Mouse (Mus musculus) adrenal gland (tissue): ENCODE data around the gene Folr1.

ENCODE experiments used
- intact Hi-C: fragments of 180-260 bp; cut with DNase I; formaldehyde crosslinking; loops from one replicate; pipeline ENCODE4 v1.15.1; 2025

Folr1 gene

GRCm38 (mm10) chr7:101869163-101869500, 1.5 kb downstream of the Folr1 start:
- intact Hi-C loops = no loop called here

GRCm38 (mm10) chr7:101868241-101869162, 2.1 kb downstream of the Folr1 start:
- intact Hi-C loops = no loop called here

GRCm38 (mm10) chr7:101867482-101867881, 3.1 kb downstream of the Folr1 start:
- intact Hi-C loops = no loop called here

DNA sequence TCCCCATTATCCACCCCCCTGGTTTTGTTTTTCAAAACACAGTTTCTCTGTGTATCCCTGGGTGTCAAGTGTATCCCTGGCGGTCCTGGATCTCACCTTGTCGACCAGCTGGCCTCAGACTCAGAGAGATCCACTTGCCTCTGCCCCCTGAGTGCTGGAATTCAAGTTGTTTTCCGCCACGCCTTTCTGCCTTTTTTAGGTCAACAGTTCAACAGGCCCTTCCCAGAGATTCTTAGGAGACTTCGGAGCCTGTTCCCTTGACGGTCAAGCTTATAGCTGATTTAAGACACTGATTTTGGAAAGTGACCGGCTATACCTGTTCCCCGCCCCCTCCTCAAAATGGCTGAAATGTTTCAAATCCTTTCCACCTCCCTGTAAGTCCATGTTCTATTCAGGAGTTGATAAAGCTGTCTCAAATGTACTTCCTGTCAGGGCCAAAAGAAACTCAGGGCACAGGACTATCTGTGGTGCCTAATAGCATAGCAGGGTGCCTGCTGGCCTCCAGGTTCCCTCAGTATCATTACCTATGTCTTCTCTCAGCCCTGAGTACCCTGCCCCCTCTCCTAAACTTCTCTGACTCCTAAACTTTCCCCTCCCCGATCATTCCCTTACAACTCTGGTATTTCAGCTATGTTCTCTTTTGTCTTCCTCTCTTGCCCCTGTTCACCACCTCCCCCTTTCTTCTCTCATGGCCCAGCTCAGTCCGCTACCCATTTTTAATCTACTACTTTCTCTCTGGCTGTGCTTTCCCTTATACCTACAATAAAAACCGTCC, 3.9 kb downstream of the Folr1 start:
- intact Hi-C loops = no loop called here

DNA sequence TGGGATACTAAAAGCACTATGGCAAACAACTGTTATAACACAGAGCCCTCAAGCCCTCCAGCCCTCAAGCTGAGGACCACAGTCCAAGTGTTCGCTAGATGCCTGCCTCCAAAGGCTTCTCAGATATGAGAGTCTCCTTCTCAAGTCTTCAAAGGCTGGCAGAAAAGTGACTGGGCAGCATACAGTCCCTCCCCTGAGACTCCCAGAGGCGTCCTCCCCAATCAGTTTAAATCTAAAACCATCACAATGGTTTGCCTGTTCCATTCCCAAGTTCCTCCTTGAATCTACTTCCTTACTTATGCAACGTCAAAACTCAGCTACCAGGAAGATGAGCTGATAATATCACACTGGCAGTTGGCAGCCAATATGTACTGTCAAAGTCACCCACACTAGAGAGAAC, 7.2 kb downstream of the Folr1 start, which contains the start of gene Anapc15:
TSS of gene Anapc15 (plus strand) at position 301 of the 400 bp plus-strand sequence.
- intact Hi-C loops = no loop called here

- intact Hi-C loops = no loop called here
Observed at GRCm38 (mm10) chr7:101862291-101862690, 8.3 kb downstream of the Folr1 start.

- intact Hi-C loops = no loop called here
Observed at GRCm38 (mm10) chr7:101860978-101861377, 9.6 kb downstream of the Folr1 start.

DNA sequence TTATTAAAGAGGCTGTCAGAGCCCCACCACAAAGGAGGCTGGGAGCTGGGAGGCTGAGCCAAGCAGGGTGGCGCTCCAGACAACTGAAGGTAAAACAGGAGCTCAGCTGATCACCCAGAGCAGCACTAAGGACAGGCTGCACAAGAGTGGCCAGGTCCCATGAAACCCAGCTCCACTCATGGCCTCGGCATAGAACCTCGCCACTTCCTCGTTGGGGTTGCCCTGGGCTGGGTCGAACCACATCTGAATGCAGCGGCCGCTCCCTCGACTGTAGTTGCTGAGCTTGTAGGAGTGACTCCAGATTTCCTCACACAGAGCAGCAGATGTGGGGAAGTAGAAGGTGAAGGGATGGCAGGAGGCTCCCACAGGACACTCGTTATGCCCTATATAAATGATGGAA, 12.2 kb downstream of the Folr1 start:
- intact Hi-C loops = no loop called here

DNA sequence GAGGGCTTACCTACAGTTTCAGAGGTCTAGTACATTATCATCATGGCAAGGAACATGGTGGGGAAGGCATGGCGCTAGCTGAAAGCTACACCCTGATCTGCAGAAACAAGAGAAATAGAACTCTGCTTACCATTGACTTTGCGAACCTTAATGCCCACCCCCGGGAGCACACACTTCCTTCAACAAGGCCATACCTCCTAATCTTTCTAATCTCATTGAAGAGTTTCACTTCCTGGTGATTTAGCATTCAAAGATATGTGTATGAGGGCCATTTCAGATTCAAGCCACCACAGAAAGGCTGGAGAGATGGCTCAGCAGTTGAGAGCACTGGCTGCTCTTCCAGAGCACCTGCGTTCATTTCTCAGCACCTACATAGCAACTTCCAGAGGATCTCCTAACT, 13.5 kb downstream of the Folr1 start, which contains the start of gene Folr2:
TSS of gene Folr2 (minus strand) at position 101 of the 400 bp plus-strand sequence.
- intact Hi-C loops = no loop called here

- intact Hi-C loops = no loop called here
Observed at GRCm38 (mm10) chr7:101853816-101854215, 16.8 kb downstream of the Folr1 start.

DNA sequence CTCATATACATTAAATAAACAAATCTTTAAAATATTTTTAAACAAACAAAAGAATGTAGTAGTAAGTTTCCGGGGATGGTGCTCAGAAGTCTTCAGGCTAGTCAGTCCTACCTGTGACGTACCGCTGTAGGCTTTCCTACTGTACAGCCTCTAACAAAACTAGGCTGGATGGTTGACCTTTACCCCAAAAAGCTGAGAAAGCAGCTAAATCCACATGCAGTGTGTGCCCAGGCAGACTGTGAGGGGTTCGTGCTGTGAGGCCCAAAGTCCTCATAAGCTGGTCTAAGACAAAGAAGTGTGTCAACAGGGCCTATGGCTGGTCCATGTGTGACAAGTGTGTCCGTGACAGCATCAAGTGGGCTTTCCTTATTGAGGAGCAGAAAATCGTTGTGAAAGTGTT, 17.7 kb downstream of the Folr1 start:
- intact Hi-C loops = no loop called here

DNA sequence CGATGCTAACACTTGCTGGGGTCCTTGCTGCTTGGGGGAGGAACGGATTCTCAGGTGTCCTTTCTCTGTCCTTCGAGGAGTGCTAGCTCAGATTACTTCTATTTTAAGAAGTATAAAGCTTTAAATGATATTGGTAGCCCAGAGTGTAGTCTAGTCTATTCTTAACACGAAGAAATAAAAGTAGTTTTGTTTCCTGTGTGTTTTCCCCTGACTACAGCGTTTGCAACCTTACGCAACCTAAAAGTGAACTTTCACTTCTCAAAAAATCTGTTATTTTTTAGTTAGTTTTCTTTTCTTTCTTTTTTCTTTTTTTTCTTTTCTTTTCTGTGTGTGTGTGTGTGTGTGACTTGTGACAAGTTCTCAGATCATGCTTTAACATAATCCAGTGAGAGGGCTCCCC, 18.9 kb downstream of the Folr1 start:
- intact Hi-C loops = no loop called here

GRCm38 (mm10) chr7:101847934-101848333, 22.7 kb downstream of the Folr1 start:
- intact Hi-C loops = no loop called here

GRCm38 (mm10) chr7:101844186-101844585, 26.4 kb downstream of the Folr1 start:
- intact Hi-C loops = no loop called here

DNA sequence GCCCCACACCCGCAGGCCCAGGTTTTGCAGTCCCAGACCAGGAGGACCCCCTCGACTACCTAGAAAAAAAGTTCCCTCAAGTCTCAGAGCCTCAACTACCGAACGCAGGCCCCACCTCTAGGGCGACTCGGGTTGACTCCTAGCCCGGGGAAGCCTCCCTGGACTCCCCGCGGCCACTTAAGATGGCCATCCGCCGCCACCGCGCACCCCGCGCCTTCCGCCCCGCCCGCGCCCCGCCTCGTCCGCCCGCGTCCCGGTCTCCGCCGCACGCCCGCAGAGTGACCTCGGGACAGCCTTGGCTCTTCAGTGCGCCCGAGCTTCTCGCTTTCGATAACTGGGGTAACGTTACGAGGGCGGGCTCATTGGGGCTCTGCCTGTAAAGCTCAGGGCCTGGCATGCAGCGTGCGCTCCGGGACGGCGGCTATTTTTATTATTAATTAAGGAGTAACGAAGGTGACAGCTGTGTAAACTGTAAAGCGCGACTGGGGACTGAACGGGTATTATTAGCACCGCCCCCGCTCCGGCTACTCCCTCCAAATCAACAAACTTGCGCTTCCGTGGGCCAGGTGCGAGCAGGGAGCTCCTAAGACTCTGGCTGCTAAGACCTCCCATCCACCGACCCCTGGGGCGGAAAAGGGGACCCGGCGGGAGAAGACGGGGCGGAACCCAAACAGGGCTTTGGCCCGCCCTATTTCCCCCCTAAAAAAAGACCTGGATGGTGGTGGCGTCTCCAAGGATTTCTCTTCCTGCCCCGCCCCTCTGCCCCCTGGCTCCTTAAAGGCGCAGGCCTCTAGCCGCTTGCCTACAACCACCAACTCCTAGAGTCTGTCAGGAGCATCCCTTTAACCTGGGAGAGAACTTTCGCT, 32.7 kb downstream of the Folr1 start, which contains the start of gene Inppl1:
TSS of gene Inppl1 (minus strand) at position 624 of the 866 bp plus-strand sequence.
- intact Hi-C loops = loop anchor here (5.0 kb wide), 2 partner anchors 59 to 161 kb away; no protein-coding TSS in a partner anchor

DNA sequence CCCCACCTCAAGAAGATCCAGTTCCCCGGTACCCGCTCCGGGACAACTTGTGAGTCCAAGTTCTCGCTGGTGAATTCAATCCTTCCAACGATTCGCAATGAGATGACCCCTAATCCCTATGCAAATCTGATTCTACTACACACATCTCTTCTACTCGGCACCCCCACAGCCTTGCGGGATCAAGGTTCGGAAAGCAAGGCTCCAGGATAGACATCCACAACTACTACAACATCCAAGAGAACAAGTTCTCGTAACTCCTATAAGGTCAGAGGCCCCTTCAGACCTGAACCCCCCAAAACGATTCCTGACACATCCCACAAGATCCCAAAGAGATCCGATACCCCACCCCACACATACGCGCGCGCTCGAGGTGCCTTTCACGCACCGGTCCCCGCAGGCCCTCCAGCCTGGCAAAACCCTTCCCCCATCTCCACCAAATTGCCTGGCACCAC, 33.4 kb downstream of the Folr1 start:
- intact Hi-C loops = loop anchor here (5.0 kb wide), 2 partner anchors 60 to 160 kb away; no protein-coding TSS in a partner anchor

DNA sequence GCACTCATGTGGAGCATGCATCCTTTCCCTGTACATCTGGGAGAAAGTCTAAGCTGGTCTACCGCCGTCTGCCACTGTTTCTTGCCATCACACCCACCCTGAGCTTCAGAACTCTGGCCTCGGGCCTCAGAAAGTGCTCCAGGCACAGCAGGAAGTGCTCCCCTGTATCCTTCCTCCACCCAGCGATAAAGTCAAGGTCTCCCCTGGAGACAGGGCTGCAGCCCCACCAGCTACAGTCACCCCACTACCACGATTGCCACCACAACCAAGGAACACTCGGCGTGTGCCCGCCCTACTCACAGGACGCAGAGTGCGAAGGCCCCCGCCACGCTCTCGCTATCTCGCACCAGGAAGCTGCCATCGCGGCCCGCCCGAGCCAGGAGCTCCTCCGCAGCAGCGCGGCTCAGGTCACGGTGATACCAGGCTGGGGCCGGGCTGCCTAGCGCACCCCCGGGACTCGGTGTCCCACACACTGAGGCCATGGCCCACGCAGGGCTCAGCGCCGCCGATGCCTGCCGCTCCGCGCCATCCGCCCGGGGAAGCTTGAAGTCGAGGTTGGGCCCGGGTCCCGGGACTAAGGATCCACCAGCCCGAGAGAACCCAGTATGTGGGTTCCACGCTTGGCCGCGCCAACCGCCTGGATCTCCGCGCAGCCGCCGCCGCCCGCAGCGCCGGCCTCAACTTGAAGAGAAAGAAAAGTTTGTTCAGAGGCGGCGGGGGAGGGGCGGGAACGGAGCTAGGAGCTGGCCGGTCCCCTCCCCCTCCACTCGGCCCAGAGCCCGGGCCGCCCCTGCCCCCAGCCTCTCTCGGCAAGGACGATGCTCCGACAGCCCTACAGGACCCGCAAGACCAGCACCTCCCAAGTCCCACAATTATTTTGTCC, 34.1 kb downstream of the Folr1 start:
- intact Hi-C loops = loop anchor here (5.0 kb wide), 2 partner anchors 61 to 159 kb away; no protein-coding TSS in a partner anchor

DNA sequence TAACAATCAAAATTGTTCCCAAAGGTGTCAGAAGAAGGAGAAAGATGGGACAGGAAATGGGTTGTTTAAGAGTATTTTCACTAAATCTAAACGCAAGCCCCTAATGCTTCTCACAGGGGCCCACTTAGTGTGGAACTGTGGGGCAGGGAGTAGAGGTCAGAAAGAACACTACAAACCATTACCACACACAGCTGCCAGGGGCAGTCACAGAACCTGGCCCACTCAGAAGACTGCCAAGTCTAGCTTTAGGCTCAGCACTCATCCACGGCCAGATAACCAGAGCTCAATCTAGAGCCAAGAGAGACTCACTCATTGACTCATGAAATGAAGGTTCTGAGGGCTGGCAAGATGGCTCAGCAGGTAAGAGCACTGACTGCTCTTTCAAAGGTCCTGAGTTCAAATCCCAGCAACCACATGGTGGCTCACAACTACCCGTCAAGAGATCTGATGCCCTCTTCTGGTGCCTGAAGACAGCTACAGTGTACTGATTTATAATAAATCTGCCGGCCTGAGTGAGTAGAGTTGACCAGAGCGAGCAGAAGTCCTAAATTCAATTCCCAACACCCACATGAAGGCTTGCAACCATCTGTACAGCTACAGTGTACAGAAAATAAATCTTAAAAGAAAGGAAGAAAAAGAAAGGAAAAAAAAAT, 35.0 kb downstream of the Folr1 start:
- intact Hi-C loops = loop anchor here (5.0 kb wide), 2 partner anchors 62 to 158 kb away; no protein-coding TSS in a partner anchor

GRCm38 (mm10) chr7:101834903-101835302, 35.7 kb downstream of the Folr1 start:
- intact Hi-C loops = loop anchor here (5.0 kb wide), 2 partner anchors 62 to 158 kb away; no protein-coding TSS in a partner anchor
